Mouse (Mus musculus): ENCODE results near the gene Mgat4c. TPM values are rescaled to one million over a fixed set of nuclear protein-coding genes. Genes with fewer than 3 reads are reported as not detected.

Mgat4c gene
- polyA plus RNA-seq, 1 experiment from 2014 or later: 0.11 TPM

DNA sequence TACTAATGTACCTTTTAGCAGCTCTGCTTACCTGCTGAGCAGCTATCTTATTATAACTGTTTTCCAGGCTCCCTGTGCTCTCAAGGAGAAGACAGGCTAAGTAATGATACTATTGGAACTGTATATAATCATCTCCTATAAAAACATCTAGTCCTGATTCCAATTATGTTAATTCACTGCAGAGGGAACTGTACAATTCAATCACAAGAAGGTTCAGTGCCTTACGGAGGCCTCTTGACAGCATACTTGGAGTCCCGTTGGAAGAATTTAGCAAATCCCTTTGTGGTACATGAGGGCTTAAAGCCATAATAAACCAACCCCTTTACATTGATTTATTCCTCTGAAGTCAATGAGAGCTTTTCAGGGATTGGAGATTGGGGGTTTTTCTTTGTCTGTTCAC lies 174.8 kb downstream of the Mgat4c start:
- Histone ChIP-seq H3K4me3 (no peak overlapping the region), H3K27ac (replicated peaks) (no peak overlapping the region), H3K27me3 (ENCODE audit: low read depth, poor library complexity, severe bottlenecking) (no peaks in the 10 kb centered on the region), H3K4me1 (no peaks in the 10 kb centered on the region), H3K36me3 (no peaks in the 10 kb centered on the region), H3K9me3 (replicated peaks) (no peaks in the 10 kb centered on the region)
- DNase-seq (ENCODE audit: low spot score): no peak
- WGBS: 75% methylated on average over 2 of the region's 2 CpGs

DNA sequence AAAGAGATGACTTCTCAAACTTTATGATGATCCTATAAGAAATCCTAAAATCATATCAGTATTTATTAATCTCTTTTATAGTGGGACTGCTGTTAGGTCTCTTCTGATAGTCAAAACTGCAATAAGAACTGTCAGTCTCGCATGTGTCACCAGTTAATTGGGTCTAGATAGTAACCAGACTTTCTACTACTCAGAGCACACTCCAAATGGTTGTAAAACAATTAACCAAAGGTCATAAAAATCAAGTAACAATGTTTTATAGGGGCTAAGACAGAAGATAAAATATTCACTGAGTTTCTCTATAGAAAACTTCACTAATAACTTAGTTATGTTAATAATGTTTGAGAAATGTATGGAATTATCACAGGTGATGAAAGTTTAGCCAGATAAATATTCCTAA lies 208.6 kb downstream of the Mgat4c start:
- no peaks in the 10 kb centered on the region for H3K36me3 ChIP-seq
- no peak for DNase-seq (ENCODE audit: low spot score)
- H3K4me1 ChIP-seq: no peaks in the 10 kb centered on the region
- no peak overlapping the region for H3K27ac ChIP-seq (replicated peaks)
- no peak overlapping the region for H3K4me3 ChIP-seq
- H3K27me3 ChIP-seq (ENCODE audit: low read depth, poor library complexity, severe bottlenecking): no peaks in the 10 kb centered on the region
- whole genome bisulfite sequencing: 92% methylated on average over 1 of the region's 1 CpGs
- H3K9me3 ChIP-seq (replicated peaks): no peaks in the 10 kb centered on the region

DNA sequence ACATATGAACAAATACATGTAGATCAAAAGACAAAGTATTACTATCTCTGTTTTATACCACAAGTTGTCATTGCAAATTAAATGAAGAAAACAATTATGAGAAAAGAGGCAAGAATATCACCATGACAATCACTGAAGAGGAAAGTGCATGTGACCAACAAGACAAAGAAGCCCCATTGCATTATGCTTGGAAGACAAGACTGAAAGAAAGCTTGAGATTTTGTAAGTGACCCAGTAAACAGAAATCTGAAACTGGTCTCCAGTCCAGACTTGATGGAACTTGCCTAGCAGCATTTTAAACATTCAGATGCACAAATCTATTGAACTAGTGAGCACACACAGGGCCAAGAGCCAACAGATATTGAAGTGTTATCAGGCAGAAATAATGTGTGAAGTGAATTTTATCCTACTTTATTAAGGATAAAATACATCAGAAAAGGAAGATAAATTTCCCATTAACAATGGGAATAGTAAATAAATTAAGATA lies 236.1 kb downstream of the Mgat4c start:
- H3K4me3 ChIP-seq: no peak overlapping the region
- no peak for DNase-seq (ENCODE audit: low spot score)
- H3K4me1 ChIP-seq: no peaks in the 10 kb centered on the region
- H3K27me3 ChIP-seq (ENCODE audit: low read depth, poor library complexity, severe bottlenecking): no peaks in the 10 kb centered on the region
- H3K9me3 ChIP-seq (replicated peaks): no peaks in the 10 kb centered on the region
- H3K36me3 ChIP-seq: no peaks in the 10 kb centered on the region
- H3K27ac ChIP-seq (replicated peaks): no peak overlapping the region

DNA sequence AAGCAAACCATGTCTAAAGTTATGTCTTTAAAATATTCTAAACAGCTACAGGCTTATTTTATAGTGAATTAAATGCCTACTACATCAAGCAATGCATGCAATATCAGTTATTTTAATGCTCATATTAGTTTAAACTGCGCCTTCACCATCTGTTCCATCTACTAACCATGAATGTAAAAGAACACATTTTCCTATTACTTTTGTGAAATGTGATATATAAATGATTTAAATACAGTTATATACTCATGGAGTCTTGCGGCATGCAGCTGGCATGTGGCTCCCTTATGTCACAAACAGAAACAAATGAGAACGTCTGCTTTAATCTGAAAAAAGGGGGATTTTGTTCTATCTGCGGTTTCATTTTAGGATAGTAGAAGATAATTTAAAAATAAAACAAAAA lies 316.3 kb downstream of the Mgat4c start:
- Histone ChIP-seq H3K4me1 (no peaks in the 10 kb centered on the region), H3K9me3 (replicated peaks) (no peaks in the 10 kb centered on the region), H3K36me3 (no peaks in the 10 kb centered on the region), H3K4me3 (no peak overlapping the region), H3K27me3 (ENCODE audit: low read depth, poor library complexity, severe bottlenecking) (no peaks in the 10 kb centered on the region), H3K27ac (replicated peaks) (no peak overlapping the region)
- no peak for DNase-seq (ENCODE audit: low spot score)
- WGBS: 93% methylated on average over 4 of the region's 4 CpGs

DNA sequence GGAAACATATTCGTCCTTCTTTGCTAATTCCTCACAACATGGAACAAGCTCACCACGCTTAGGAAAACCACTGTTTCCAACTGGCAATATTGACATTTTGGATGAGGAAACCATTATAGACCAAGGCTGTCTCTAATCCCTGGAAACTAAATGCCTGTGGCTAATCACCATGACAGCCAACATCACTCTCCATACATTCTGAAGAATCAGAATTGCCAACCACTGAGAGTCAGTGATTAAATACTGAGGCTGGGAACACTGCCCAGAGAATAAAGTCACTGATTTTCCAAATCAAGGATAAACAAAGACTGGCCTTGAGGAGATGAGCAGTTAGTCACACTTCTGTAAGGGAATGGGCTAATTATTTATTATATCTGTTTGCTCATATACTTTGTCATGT lies 361.2 kb downstream of the Mgat4c start:
- no peak overlapping the region for H3K4me3 ChIP-seq
- H3K36me3 ChIP-seq: no peaks in the 10 kb centered on the region
- 40% methylated on average over 2 of the region's 2 CpGs for WGBS
- DNase-seq (ENCODE audit: low spot score): no peak
- peaks cover 8% of the 10 kb centered on the region for H3K4me1 ChIP-seq
- H3K27me3 ChIP-seq (ENCODE audit: low read depth, poor library complexity, severe bottlenecking): no peaks in the 10 kb centered on the region
- H3K27ac ChIP-seq (replicated peaks): no peak overlapping the region
- no peaks in the 10 kb centered on the region for H3K9me3 ChIP-seq (replicated peaks)

DNA sequence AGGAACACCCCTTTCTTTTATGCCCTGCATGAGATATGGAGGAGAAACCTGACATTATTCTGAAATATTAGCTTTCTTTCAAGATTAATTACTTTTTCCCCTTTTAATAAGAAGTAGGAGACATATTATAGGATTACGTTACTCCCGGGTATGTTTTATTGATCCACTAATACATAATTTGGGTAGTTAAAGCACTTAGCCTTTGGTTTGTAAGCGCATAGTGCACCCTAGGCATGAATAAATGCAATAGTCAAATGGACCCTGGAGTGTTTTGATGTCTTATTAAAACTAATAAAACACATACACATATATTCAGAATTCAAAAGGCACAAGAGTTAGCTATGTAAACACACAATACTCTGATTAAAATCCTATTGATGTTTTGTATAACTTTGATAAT lies 374.9 kb downstream of the Mgat4c start:
- H3K27ac ChIP-seq (replicated peaks): no peak overlapping the region
- 87% methylated on average over 3 of the region's 3 CpGs for WGBS
- peaks cover 9% of the 10 kb centered on the region for H3K4me1 ChIP-seq
- H3K27me3 ChIP-seq (ENCODE audit: low read depth, poor library complexity, severe bottlenecking): no peaks in the 10 kb centered on the region
- H3K4me3 ChIP-seq: no peak overlapping the region
- no peaks in the 10 kb centered on the region for H3K36me3 ChIP-seq
- no peaks in the 10 kb centered on the region for H3K9me3 ChIP-seq (replicated peaks)
- no peak for DNase-seq (ENCODE audit: low spot score)

DNA sequence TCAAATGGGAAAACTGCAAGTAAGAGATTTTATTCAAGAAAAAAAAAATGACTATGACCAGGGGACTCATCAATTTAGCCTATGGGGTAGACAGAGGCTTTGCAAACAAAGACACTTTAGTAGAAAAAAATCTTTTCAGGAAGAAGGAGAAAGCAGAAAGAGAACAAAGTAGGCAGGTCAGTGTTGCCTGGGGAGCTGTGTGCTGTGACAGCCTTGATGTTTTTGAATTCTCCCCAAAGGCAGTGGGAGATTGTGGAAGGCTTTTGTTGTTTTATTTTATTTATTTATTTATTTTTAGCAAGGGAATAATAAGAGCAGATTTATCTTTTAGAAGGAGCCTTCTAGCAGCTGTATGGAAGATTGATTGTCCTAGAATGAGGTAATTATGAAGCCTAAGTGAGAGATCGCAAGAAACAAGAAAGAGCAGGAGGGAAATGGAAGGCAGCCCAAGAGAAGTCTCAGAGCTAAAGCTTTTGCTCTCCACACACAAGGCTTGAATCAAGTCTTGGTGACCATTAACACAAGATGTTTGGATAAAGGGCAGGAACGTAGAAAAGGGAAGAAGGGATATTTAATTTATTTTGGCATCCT lies 375.8 kb downstream of the Mgat4c start:
- 52% methylated on average over 2 of the region's 2 CpGs for WGBS
- H3K4me3 ChIP-seq: no peak overlapping the region
- H3K9me3 ChIP-seq (replicated peaks): no peaks in the 10 kb centered on the region
- no peak for DNase-seq (ENCODE audit: low spot score)
- 0 out of 2 replicates have a peak overlapping the region, but pooled peaks have one; percentile 10 for H3K27ac ChIP-seq (replicated peaks)
- no peaks in the 10 kb centered on the region for H3K27me3 ChIP-seq (ENCODE audit: low read depth, poor library complexity, severe bottlenecking)
- H3K4me1 ChIP-seq: peaks cover 9% of the 10 kb centered on the region
- no peaks in the 10 kb centered on the region for H3K36me3 ChIP-seq

DNA sequence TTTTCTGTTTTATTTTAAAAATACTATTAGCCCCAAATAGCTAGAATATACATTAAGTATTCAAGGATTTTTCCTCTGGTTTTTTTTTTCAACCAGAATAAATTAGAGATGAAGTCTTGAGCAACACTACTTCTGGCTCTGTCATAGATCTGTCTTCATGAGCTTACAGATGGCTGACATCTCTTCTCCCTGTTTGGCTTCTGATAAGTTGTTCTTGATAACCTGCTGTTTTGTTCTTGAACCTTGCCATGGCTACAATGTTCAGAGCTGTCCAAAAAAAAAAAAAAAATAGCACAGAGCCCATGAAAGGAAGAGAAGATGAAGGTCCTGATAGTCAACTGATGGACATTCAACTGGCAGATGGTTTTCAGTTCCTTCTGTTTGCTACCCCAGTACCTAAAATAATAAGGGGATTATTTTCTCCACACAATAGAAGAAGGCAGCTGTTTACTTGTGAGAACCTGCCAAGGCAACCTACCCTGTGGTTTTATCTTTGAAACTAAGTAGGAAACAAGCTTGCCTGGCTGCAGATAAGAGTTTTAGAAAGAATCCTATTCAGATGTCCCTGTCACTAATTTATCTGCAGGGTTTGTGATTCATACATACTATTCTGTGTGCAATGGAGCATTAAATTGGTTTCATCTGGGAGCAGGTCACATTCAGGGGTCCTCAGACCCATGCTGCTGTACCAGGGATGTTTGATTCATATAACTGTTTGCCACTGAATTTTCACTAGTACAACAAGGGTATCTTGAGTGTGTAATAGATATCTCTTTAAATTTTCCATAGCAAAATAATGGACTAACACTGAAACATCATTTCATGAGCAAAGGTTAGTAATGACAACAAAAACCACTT lies 393.5 kb downstream of the Mgat4c start:
- Histone ChIP-seq H3K27ac (replicated peaks) (no peak overlapping the region), H3K9me3 (replicated peaks) (no peaks in the 10 kb centered on the region), H3K27me3 (ENCODE audit: low read depth, poor library complexity, severe bottlenecking) (no peaks in the 10 kb centered on the region)

DNA sequence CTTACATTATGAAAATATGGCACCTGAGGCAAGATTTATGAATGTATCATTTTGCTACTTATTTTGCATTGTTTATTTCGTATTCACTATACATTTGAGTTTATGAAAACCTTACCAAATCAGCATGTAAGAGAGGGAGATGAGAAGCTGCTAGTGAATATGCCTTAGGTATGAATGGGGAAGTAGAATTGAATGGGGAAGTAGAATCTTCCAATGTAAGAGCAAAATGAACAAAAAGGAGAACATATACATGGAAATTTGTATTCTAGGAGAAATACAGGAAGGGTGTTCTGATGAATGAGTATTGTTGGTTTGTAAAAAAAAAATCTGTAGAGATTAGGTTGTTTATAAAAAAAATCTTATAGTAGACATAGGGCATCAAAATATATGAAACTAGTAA lies 441.9 kb downstream of the Mgat4c start:
- no peaks in the 10 kb centered on the region for H3K36me3 ChIP-seq
- 78% methylated on average over 1 of the region's 1 CpGs for WGBS
- no peak for DNase-seq (ENCODE audit: low spot score)
- H3K4me1 ChIP-seq: no peaks in the 10 kb centered on the region
- H3K9me3 ChIP-seq (replicated peaks): no peaks in the 10 kb centered on the region
- no peak overlapping the region for H3K27ac ChIP-seq (replicated peaks)
- no peak overlapping the region for H3K4me3 ChIP-seq
- no peaks in the 10 kb centered on the region for H3K27me3 ChIP-seq (ENCODE audit: low read depth, poor library complexity, severe bottlenecking)

More for the DNA sequence above, 393.5 kb downstream of the Mgat4c start:
- Histone ChIP-seq H3K36me3 (no peaks in the 10 kb centered on the region), H3K4me3 (no peak overlapping the region), H3K4me1 (peaks cover 5% of the 10 kb centered on the region; the same call in 1 of the 2 replicates)
- DNase-seq (ENCODE audit: low spot score): no peak

DNA sequence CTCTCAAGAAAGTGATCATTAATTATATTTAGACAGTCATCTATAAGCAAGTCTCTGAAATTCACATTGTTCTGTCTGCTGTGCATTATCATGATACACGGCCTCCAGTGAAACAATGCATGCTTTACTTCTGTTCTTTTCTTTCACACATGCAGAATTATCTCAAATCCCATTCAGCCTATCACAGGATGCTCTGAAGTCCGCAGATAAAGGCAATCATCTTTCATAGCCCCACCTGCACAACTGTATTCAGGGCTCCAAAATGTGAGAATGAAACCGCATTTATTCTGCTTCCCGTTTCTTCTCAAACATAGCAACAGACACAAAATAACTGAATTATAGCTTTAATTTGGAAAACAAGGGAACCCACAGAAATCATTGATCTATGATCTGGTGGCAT lies 446.1 kb downstream of the Mgat4c start:
- WGBS: 85% methylated on average over 4 of the region's 4 CpGs
- Histone ChIP-seq H3K4me3 (no peak overlapping the region), H3K27ac (replicated peaks) (no peak overlapping the region), H3K27me3 (ENCODE audit: low read depth, poor library complexity, severe bottlenecking) (no peaks in the 10 kb centered on the region), H3K36me3 (no peaks in the 10 kb centered on the region), H3K4me1 (no peaks in the 10 kb centered on the region), H3K9me3 (replicated peaks) (no peaks in the 10 kb centered on the region)
- DNase-seq (ENCODE audit: low spot score): no peak

DNA sequence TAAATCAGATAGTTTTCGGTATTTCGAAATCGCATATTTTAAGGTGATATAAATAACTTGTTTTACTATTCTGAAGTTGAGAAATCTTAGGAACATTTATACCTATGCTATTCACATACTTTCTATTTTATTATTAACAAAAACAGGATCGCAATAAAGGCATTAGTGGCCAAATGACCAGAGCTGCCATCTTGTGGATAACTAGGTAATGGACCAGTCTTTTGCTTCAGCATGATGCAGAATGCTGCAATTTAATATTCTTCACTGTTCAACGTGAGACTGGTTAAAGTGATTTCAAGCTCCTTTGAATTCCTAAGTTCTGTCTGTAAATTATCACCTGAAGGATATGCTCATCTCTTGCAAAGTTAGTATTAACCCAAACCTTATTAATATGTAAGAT lies 473.6 kb downstream of the Mgat4c start:
- Histone ChIP-seq H3K36me3 (no peaks in the 10 kb centered on the region), H3K4me3 (no peak overlapping the region), H3K9me3 (replicated peaks) (no peaks in the 10 kb centered on the region), H3K4me1 (0 out of 2 replicates have a peak, but pooled peaks cover 5% of the 10 kb centered on the region), H3K27ac (replicated peaks) (no peak overlapping the region), H3K27me3 (ENCODE audit: low read depth, poor library complexity, severe bottlenecking) (no peaks in the 10 kb centered on the region)
- DNase-seq (ENCODE audit: low spot score): no peak
- 78% methylated on average over 5 of the region's 5 CpGs for WGBS

DNA sequence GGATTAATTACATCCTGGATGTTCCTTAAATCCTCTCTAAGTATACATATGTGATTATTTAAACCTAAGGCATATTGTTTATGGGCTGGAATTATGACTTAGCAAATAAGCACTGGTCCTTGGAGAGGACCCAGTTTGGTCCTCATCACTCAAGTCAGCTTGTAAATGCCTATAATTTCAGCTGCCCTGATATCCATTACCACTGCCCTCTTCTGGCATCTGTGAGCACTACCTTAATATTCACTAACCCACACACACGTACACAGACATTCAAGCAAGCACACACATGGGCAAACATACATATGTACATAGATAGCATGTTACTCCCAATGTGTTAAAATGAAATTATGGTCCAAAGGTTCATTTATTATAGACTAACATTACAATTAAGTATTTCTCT lies 474.6 kb downstream of the Mgat4c start:
- Histone ChIP-seq H3K9me3 (replicated peaks) (no peaks in the 10 kb centered on the region), H3K4me1 (0 out of 2 replicates have a peak, but pooled peaks cover 5% of the 10 kb centered on the region), H3K27ac (replicated peaks) (no peak overlapping the region), H3K27me3 (ENCODE audit: low read depth, poor library complexity, severe bottlenecking) (no peaks in the 10 kb centered on the region), H3K36me3 (no peaks in the 10 kb centered on the region), H3K4me3 (no peak overlapping the region)
- DNase-seq (ENCODE audit: low spot score): no peak
- WGBS: 48% methylated on average over 1 of the region's 1 CpGs

DNA sequence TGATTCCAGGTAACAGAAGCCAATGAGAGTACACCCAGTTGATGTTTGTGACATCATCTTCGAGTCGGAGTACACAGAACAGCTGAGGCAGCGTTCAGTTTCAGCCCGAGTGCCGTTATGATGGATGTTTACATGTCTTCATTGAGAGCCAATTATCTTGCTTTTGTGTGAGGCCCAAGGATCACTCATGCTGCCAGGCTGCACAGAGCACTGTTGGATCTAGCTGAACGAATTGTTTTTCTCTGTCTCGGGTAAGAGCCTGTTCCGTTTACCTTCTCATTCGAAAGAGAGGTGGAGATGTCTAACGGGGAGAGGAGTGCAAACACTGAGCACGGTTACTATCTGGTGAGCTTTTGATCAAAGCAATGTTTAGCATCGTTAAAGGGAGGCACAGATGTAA lies 477.5 kb downstream of the Mgat4c start:
- no peaks in the 10 kb centered on the region for H3K9me3 ChIP-seq (replicated peaks)
- H3K4me3 ChIP-seq: no peak overlapping the region; the same call in 1 of the 2 replicates
- no peaks in the 10 kb centered on the region for H3K36me3 ChIP-seq
- WGBS: 51% methylated on average over 12 of the region's 12 CpGs
- 0 out of 2 replicates have a peak, but pooled peaks cover 5% of the 10 kb centered on the region for H3K4me1 ChIP-seq
- no peaks in the 10 kb centered on the region for H3K27me3 ChIP-seq (ENCODE audit: low read depth, poor library complexity, severe bottlenecking)
- no peak overlapping the region for H3K27ac ChIP-seq (replicated peaks)
- DNase-seq (ENCODE audit: low spot score): no peak

Measured in midbrain, embryonic 10.5 days (tissue).